Comparison of ENCODE assay signal across 21 mouse cellular contexts in the genomic region with DNA sequence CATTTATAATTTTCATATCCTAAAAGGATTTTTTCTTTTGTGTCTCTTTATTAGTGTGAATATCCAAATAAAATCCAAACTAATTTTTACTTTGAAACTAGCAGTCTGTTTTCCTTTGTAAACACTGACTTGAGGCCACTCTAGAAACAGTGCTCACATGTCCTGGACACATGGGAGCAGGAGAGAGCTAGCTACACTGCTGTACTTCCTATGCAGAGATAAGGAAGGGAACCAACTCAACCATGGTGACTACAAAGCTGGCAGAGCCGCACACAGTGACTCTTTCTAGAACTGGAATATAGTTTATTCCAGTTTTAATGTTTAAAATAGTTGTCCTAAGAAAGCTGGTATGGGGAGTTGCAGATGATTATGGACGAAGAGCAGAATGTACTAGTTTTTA. TPM values are rescaled to one million over a fixed set of nuclear protein-coding genes. Genes with fewer than 3 reads are reported as not detected.
"Had no signal": no experiment of that assay in that cellular context is flagged by ENCODE, and none has a peak within 500 bp of the region (broad histone marks: within the 10 kb centered on the region; RNA-seq: fewer than 3 reads in every experiment).

No protein-coding gene starts in this region.

- H3K27me3 ChIP-seq: limb, embryonic 12.5 days; lung, embryonic 15.5 days; neural tube, embryonic 12.5 days had no signal

- H3K36me3 ChIP-seq: limb, embryonic 12.5 days; lung, embryonic 15.5 days; neural tube, embryonic 12.5 days had no signal

- H3K4me1 ChIP-seq: limb, embryonic 12.5 days; lung, embryonic 15.5 days; neural tube, embryonic 12.5 days had no signal

- H3K4me3 ChIP-seq: limb, embryonic 12.5 days; lung, embryonic 15.5 days; myocyte; neural tube, embryonic 12.5 days had no signal

- DNase-seq: kidney, adult 8-10 months; kidney, postnatal 36 days; layer of hippocampus, adult 9-11 months; lung, postnatal 14 days; midbrain, embryonic 14.5 days; thymus, postnatal 4 days had no signal

- H3K9ac ChIP-seq: limb, embryonic 12.5 days; lung, embryonic 15.5 days; neural tube, embryonic 12.5 days had no signal

- ATAC-seq: inflammation-experienced regulatory T-cells, adult 6 months had no signal

- H3K4me2 ChIP-seq: limb, embryonic 12.5 days; lung, embryonic 15.5 days; neural tube, embryonic 12.5 days had no signal

- H3K9me3 ChIP-seq: limb, embryonic 12.5 days; lung, embryonic 15.5 days; neural tube, embryonic 12.5 days had no signal

- H3K27ac ChIP-seq: limb, embryonic 12.5 days; lung, embryonic 15.5 days; macrophage; neural tube, embryonic 12.5 days had no signal

RNA-seq across cellular contexts. Expression of a gene that starts 32.9 kb away (rescaled TPM):
- total RNA-seq: layer of hippocampus, adult 18-20 months; left cerebral cortex, postnatal 36 days; liver, adult 2 months; neutrophil, adult 5-6 weeks had no signal
- polyA plus RNA-seq: inflammation-experienced regulatory T-cells, adult 6 months; intestine, postnatal 0 days; kidney, embryonic 16.5 days; limb, embryonic 12.5 days; liver, adult 2 months; lung, embryonic 15.5 days; macrophage; midbrain, embryonic 14.5 days; myocyte; neural tube, embryonic 12.5 days; stomach, embryonic 14.5 days; testis, adult 2 months; thymus, postnatal 0 days had no signal
